Mouse (Mus musculus) inflammation-experienced regulatory T-cells, adult 6 months (primary cell): Measurements from ENCODE around the gene Tmsb15b1. TPM values are rescaled to one million over a fixed set of nuclear protein-coding genes. Genes with fewer than 3 reads are reported as not detected.

Experiments used
- polyA plus RNA-seq, 3 experiments: library from polyadenylated mRNA; unstranded; fragments of 100-300 nt; shearing (Covaris generic); gene quantifications; one replicate each; pipeline ENCODE4 v1.2.1; 2017

Tmsb15b1 gene
- polyA plus RNA-seq, 3 experiments from 2014 or later, result 22.3 to 36.5 (median 26.2) TPM

Other genes starting within 250 kb of the Tmsb15b1 start
- 10 to 100 TPM; 77.6 to 81.5 (median 78.3) TPM for gene Morf4l2, start 233.2 kb downstream of the Tmsb15b1 start, polyA plus RNA-seq
- not detected for gene Glra4, start 196.7 kb downstream of the Tmsb15b1 start, polyA plus RNA-seq
- 1 to 10 TPM in 2 of 3 experiments, under 1 TPM in 1; 0.57 to 4.9 (median 3.8) TPM for gene Plp1, start 154.2 kb downstream of the Tmsb15b1 start, polyA plus RNA-seq
- not detected for gene Rab9b, start 108.1 kb downstream of the Tmsb15b1 start, polyA plus RNA-seq
- not detected for gene H2bfm, start 49.5 kb downstream of the Tmsb15b1 start, polyA plus RNA-seq
- gene Tmsb15b2, start 1.4 kb downstream of the Tmsb15b1 start, polyA plus RNA-seq, result 10 to 100 TPM; 45.4 to 72.3 (median 45.6) TPM
- 10 to 100 TPM in 1 of 3 experiments, 1 to 10 TPM in 2; 1.1 to 16.5 (median 2.6) TPM for gene Tmsb15l, start within 50 bp of the Tmsb15b1 start, polyA plus RNA-seq
- gene Zcchc18, start 16.3 kb upstream of the Tmsb15b1 start, polyA plus RNA-seq, result 10 to 100 TPM; 51.8 to 54.5 (median 53.6) TPM
- 10 to 100 TPM in 1 of 3 experiments, 1 to 10 TPM in 2; 5.3 to 12.8 (median 6.4) TPM for gene Slc25a53, start 61.4 kb upstream of the Tmsb15b1 start, polyA plus RNA-seq
- 1 to 10 TPM; 3.0 to 5.2 (median 4.1) TPM for gene Fam199x, start 72.7 kb upstream of the Tmsb15b1 start, polyA plus RNA-seq
- not detected for gene Esx1, start 145.2 kb upstream of the Tmsb15b1 start, polyA plus RNA-seq